Mouse (Mus musculus) small intestine, adult 2 months (tissue): ENCODE data around the gene Kremen1. TPM values are rescaled to one million over a fixed set of nuclear protein-coding genes. Genes with fewer than 3 reads are reported as not detected.

Experiments used
- H3K27ac ChIP-seq: fragments of 200-500 bp; 2 replicates; pipeline ENCODE4 v1.5.1; 2012; ENCODE audit warnings: low read depth, low read length, control low read depth, inconsistent platforms; ENCODE audit not compliant: insufficient read depth
- H3K27me3 ChIP-seq: fragments of 200-500 bp; 2 replicates; pipeline ENCODE4 v1.6.1; 2012; ENCODE audit warnings: mild to moderate bottlenecking, moderate library complexity, low read length, inconsistent platforms; ENCODE audit not compliant: control insufficient read depth, insufficient read depth
- H3K36me3 ChIP-seq: fragments of 200-500 bp; 2 replicates; pipeline ENCODE4 v1.6.1; 2012; ENCODE audit warnings: mild to moderate bottlenecking, low read length, control low read depth, inconsistent platforms; ENCODE audit not compliant: control insufficient read depth, insufficient read depth
- H3K4me1 ChIP-seq: fragments of 200-500 bp; 2 replicates; pipeline ENCODE4 v1.6.1; 2012; ENCODE audit warnings: low read length, inconsistent platforms, mixed read lengths; ENCODE audit not compliant: control insufficient read depth, insufficient read depth, insufficient read length
- H3K4me3 ChIP-seq: fragments of 200-500 bp; 2 replicates; pipeline ENCODE4 v1.5.1; 2012; ENCODE audit warnings: low read depth, mild to moderate bottlenecking, control low read depth, inconsistent platforms, low read length, moderate library complexity
- CTCF ChIP-seq: fragments of 200-500 bp; IDR thresholded peaks from 2 replicates; pipeline ENCODE4 v1.5.1; 2012; ENCODE audit warnings: low read depth, mild to moderate bottlenecking, control low read depth, inconsistent platforms, low read length, moderate library complexity, mixed read lengths; ENCODE audit not compliant: insufficient replicate concordance, insufficient read length; ENCODE audit errors: extremely low read depth
- POLR2A ChIP-seq: fragments of 200-500 bp; IDR thresholded peaks from 2 replicates; pipeline ENCODE4 v1.6.1; 2012; ENCODE audit warnings: low read depth, mild to moderate bottlenecking, control low read depth, inconsistent platforms, low read length, moderate library complexity
- WGBS: fragments of 180-500 bp; shearing (Covaris S2); methylation state at CpG from one replicate; pipeline ENCODE4 v1.1.7; 2018; 5-methylcytosine and 5-hydroxymethylcytosine counted together
- polyA plus RNA-seq: library from polyadenylated mRNA; depleted of rRNA; stranded (reverse); fragments of >200 nt; gene quantifications from 2 replicates; pipeline ENCODE4 v1.2.3, GENCODE M21; 2012; rRNA removed

Gene Kremen1
- polyA plus RNA-seq, 1 experiment = 7.8 TPM

GRCm38 (mm10) chr11:5145600-5145999 lies 115.8 kb downstream of the Kremen1 start:
- H3K27me3 ChIP-seq = no peaks in the 10 kb centered on the region
- H3K4me1 ChIP-seq = peaks cover 18% of the 10 kb centered on the region
- WGBS = 85% methylated on average over 3 of the region's 3 CpGs
- no peak overlapping the region for H3K4me3 ChIP-seq
- H3K36me3 ChIP-seq = no peaks in the 10 kb centered on the region
- TF ChIP-seq POLR2A = no peak
- TF ChIP-seq CTCF = no peak
- no peak overlapping the region for H3K27ac ChIP-seq

- 36% methylated on average over 2 of the region's 2 CpGs for WGBS
- Histone ChIP-seq H3K36me3 (no peaks in the 10 kb centered on the region), H3K4me1 (peaks cover 11% of the 10 kb centered on the region; the same call in 1 of the 2 replicates), H3K4me3 (no peak overlapping the region), H3K27me3 (no peaks in the 10 kb centered on the region), H3K27ac (no peak overlapping the region)
- TF ChIP-seq CTCF = no peak
- no peak for TF ChIP-seq POLR2A
Measured at GRCm38 (mm10) chr11:5141965-5142364, 119.4 kb downstream of the Kremen1 start.

Other genes starting within 250 kb of the Kremen1 start
- 0.53 and 1.2 TPM in 2 replicates for gene Rasl10a, start 203.4 kb downstream of the Kremen1 start, polyA plus RNA-seq
- 46.7 and 123 TPM in 2 replicates for gene Gas2l1, start 196.2 kb downstream of the Kremen1 start, polyA plus RNA-seq
- gene Rhbdd3, start 162.6 kb downstream of the Kremen1 start, polyA plus RNA-seq = 16.2 and 22.1 TPM in 2 replicates
- 305 and 396 TPM in 2 replicates for gene Ewsr1, start 162.3 kb downstream of the Kremen1 start, polyA plus RNA-seq
- gene Emid1, start 109.3 kb downstream of the Kremen1 start, polyA plus RNA-seq = 16.9 and 34.7 TPM in 2 replicates
- gene Znrf3, start 183.3 kb upstream of the Kremen1 start, polyA plus RNA-seq = 2.7 and 4.1 TPM in 2 replicates